15 mouse cellular contexts compared by ENCODE assay signal in genomic region chr14:93516679-93517078, GRCm38 (mm10).
"Had no signal": no experiment of that assay in that cellular context is flagged by ENCODE, and none has a peak within 500 bp of the region (broad histone marks: within the 10 kb centered on the region; RNA-seq: fewer than 3 reads in every experiment).

No protein-coding gene starts in this region.

- H3K4me1 ChIP-seq: megakaryocyte, embryonic 14.5 days; midbrain, embryonic 13.5 days; midbrain, embryonic 15.5 days; neural tube, embryonic 12.5 days; stomach, embryonic 15.5 days had no signal

- DNase-seq: liver, postnatal 0 days; lung, adult 2 months; lung, postnatal 10 days; right cerebral cortex, postnatal 14 days; thymus, adult 2 months; thymus, postnatal 25 days; thymus, postnatal 4 days had no signal

- H3K9ac ChIP-seq: liver, postnatal 0 days; midbrain, embryonic 13.5 days; midbrain, embryonic 15.5 days; neural tube, embryonic 12.5 days; stomach, embryonic 15.5 days had no signal

- H3K9me3 ChIP-seq: megakaryocyte, embryonic 14.5 days; midbrain, embryonic 13.5 days; midbrain, embryonic 15.5 days; neural tube, embryonic 12.5 days; stomach, embryonic 15.5 days had no signal

- ATAC-seq: liver, postnatal 0 days; midbrain, embryonic 13.5 days; midbrain, embryonic 15.5 days had no signal

- H3K4me2 ChIP-seq: midbrain, embryonic 11.5 days; midbrain, embryonic 13.5 days; midbrain, embryonic 15.5 days; neural tube, embryonic 12.5 days; stomach, embryonic 15.5 days had no signal

- H3K27me3 ChIP-seq: megakaryocyte, embryonic 14.5 days; midbrain, embryonic 13.5 days; midbrain, embryonic 15.5 days; neural tube, embryonic 12.5 days; stomach, embryonic 15.5 days had no signal

- H3K27ac ChIP-seq: macrophage; midbrain, embryonic 13.5 days; midbrain, embryonic 15.5 days; neural tube, embryonic 12.5 days; stomach, embryonic 15.5 days; stomach, postnatal 0 days had no signal

- H3K4me3 ChIP-seq: megakaryocyte, embryonic 14.5 days; midbrain, embryonic 13.5 days; midbrain, embryonic 15.5 days; neural tube, embryonic 12.5 days; stomach, embryonic 15.5 days had no signal

- H3K36me3 ChIP-seq: midbrain, embryonic 13.5 days; midbrain, embryonic 15.5 days; neural tube, embryonic 12.5 days; stomach, embryonic 15.5 days had no signal
